Mouse (Mus musculus): ENCODE results near the gene Gabrg3.
A peak's percentile ranks its signal among the peaks of the same experiment; 100 is the strongest.

Gene Gabrg3

GRCm38 (mm10) chr7:57386517-57387340 lies at the start of gene Gabrg3:
Gene Gabrg3, minus strand, starts transcription at chr7:57387188.
- peak; percentile 20 for DNase-seq (ENCODE audit: low spot score)

GRCm38 (mm10) chr7:57422675-57423074 lies 35.7 kb upstream of the Gabrg3 start:
- DNase-seq (ENCODE audit: low spot score) = no peak

DNA sequence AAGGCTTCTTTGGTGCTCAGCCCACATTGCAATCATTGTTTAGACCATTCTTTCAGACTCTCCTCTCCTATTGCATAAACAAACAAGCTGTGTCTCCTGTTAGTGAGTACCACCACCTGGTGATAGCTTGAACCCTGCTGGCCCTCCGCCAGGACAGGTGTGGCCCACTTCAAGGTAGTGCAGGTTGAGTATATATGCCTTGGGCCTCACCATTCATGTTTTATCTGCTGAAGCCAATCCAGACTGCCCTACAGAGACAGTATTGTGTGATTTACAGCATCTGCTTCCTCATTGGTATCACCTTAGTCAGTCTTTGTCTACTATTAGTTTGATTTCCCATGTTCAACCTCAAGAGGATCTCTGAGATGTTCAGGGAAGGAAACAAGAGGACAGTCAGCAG lies 34.1 kb upstream of the Gabrg3 start:
- no peak for DNase-seq (ENCODE audit: low spot score)

DNA sequence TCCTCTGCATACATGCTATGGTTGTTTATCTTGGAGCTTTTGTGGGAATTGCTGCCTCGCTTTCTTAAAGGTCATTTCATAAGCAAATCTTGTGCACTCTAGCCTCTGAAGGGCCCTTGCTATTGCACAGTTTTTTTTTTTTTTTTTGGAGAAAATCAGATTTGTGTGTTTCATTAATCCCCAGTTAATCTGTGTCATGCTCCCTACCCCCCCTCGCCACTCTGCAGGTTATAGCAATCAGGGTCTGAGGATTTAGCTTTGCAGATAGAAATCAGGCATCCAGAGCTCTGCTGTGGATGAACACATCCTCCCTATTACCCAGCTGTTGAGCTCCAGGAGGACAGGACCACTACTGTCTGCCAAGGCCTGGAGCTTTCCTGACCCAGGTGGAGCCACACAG lies 32.4 kb upstream of the Gabrg3 start, which contains the start of gene Gabrb3:
Gabrb3 (plus strand) TSS at position 301 of the 400 bp plus-strand sequence.
- DNase-seq (ENCODE audit: low spot score) = no peak

- no peak for DNase-seq (ENCODE audit: low spot score)
These were observed 25.9 kb upstream of the Gabrg3 start for GRCm38 (mm10) chr7:57412896-57413295.

- no peak for DNase-seq (ENCODE audit: low spot score)
These were observed 24.2 kb upstream of the Gabrg3 start for GRCm38 (mm10) chr7:57411163-57411562.

GRCm38 (mm10) chr7:57393551-57393950 lies 6.6 kb upstream of the Gabrg3 start:
- no peak for DNase-seq (ENCODE audit: low spot score)

GRCm38 (mm10) chr7:57390046-57390445 lies 3.1 kb upstream of the Gabrg3 start:
- DNase-seq (ENCODE audit: low spot score) = no peak

- DNase-seq (ENCODE audit: low spot score) = peak; percentile 13
These were observed 310 bp upstream of the Gabrg3 start for GRCm38 (mm10) chr7:57387341-57387654.

DNA sequence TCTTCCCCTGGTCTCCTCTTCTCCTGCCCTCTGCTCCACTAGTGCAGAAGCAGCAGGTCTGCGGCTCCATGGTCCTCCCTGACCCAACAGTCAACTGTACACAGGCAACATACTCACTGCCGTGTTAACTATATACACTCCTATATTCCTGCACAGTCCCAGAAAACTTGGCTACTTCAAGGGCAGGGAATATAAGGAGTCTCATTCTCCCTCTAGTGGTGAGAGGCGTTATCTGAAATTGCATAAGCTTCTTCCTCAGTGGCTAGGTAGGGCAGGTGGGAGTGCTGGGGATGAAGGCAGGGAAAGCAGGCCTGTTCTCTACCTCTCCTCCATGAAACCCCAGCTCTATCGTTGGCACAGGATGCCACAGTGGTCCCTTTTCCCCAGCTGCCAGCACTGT lies 2.9 kb downstream of the Gabrg3 start:
- DNase-seq (ENCODE audit: low spot score) = peak; percentile 56

- DNase-seq (ENCODE audit: low spot score) = no peak
These were observed 21.0 kb downstream of the Gabrg3 start for GRCm38 (mm10) chr7:57366013-57366390.

- DNase-seq (ENCODE audit: low spot score) = no peak
These were observed 21.6 kb downstream of the Gabrg3 start for GRCm38 (mm10) chr7:57365134-57366012.

- no peak for DNase-seq (ENCODE audit: low spot score)
These were observed 23.2 kb downstream of the Gabrg3 start for GRCm38 (mm10) chr7:57363812-57364211.

DNA sequence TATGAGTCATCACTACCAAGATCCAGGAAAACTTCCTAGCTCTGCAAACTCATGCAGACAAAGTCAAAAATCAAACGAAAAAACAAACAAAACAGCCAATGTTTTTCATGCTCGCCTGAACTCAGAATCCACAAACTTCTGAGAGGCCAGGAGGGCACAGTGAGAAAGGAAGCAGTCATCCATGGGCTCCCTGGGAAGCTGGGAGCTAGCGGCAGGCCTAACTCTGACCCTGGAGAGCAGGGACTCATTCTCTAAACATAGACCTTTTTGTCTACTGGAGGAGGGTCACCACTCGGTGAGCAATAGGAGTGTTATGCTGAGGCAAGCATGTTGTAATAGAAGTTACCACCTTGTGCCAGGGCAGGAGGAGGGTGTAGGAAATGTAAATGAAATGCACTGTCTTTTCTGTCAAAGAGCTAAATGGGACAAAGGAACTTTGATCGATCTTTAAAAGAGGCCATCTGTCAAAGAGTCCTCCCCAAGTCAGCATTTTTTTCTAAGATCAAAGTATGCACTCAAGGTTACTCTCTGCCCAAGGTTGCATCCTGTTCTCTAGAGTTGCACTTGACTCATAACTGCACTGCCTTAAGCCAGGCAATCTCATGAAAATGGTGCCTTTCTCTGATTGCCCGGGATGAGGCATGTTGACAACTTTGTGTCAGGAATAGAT lies 29.0 kb downstream of the Gabrg3 start:
- DNase-seq (ENCODE audit: low spot score) = no peak

GRCm38 (mm10) chr7:57356565-57357301 lies 30.3 kb downstream of the Gabrg3 start:
- DNase-seq (ENCODE audit: low spot score) = peak; percentile 18

- DNase-seq (ENCODE audit: low spot score) = no peak
These were observed 38.2 kb downstream of the Gabrg3 start for GRCm38 (mm10) chr7:57348774-57349173.

- DNase-seq (ENCODE audit: low spot score) = no peak
These were observed 45.1 kb downstream of the Gabrg3 start for GRCm38 (mm10) chr7:57341910-57342309.

DNA sequence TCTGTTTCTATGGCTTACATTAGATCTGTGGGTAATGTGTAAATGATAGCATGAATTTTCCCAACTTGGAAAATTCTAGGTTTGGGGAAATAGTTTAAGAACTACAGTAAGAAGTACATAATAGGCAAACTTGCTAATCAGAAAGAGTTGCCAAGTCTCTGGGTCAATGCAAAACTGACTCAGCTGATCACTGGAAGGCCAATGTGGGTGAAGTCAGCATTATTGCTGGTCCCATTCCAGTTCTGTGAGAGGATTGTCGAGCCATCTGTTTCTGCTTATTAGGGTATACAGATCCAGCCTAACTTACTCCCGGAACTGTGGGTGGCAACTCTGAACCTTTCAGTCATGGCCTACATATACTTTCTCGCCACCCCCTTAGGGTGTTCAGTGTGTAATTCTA lies 55.8 kb downstream of the Gabrg3 start:
- DNase-seq (ENCODE audit: low spot score) = no peak

- peak; percentile 9 for DNase-seq (ENCODE audit: low spot score)
These were observed 56.7 kb downstream of the Gabrg3 start for GRCm38 (mm10) chr7:57330240-57330639.

GRCm38 (mm10) chr7:57324473-57324872 lies 62.5 kb downstream of the Gabrg3 start:
- DNase-seq (ENCODE audit: low spot score) = no peak

DNA sequence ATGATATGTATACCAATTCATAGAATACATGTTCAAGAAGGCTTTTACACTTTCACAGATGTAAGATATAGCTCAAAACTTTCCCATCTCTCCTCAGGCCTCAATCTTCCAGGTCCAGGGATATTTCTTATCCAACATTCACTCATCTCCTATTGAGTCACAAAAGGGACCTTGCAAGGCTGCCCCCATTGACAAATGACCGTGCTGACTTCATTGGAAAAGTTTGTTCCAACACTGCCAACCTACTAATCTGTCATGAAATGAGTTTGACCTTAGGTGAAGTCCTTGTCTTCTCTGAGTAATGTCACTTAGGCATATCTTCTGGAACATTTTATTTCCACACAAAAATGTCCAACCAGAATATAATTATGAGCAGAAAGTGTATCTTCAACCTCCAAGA lies 64.9 kb downstream of the Gabrg3 start:
- DNase-seq (ENCODE audit: low spot score) = no peak

- no peak for DNase-seq (ENCODE audit: low spot score)
These were observed 72.0 kb downstream of the Gabrg3 start for GRCm38 (mm10) chr7:57314971-57315370.

Data from layer of hippocampus, adult 11-12 months (tissue).